Mouse (Mus musculus) adipose tissue, adult 10 weeks (tissue): ENCODE measurements around the gene Mea1. TPM values are rescaled to one million over a fixed set of nuclear protein-coding genes. Genes with fewer than 3 reads are reported as not detected.

ENCODE experiments used
- polyA plus RNA-seq: library from polyadenylated mRNA; stranded (reverse); fragments of 350-450 nt; fragmentation: Illumina TruSeq; extraction: RNeasy Lipid Tissue Mini Kit (QIAGEN cat#74804); gene quantifications from one replicate; pipeline ENCODE4 v1.2.3, GENCODE M21; 2014; ENCODE audit warnings: low read depth, low replicate concordance

Mea1 gene
- polyA plus RNA-seq: 127 TPM

GRCm38 (mm10) chr17:46678416-46678815 lies at the start of gene Mea1:
Mea1 (plus strand) TSS chr17:46678793.

DNA sequence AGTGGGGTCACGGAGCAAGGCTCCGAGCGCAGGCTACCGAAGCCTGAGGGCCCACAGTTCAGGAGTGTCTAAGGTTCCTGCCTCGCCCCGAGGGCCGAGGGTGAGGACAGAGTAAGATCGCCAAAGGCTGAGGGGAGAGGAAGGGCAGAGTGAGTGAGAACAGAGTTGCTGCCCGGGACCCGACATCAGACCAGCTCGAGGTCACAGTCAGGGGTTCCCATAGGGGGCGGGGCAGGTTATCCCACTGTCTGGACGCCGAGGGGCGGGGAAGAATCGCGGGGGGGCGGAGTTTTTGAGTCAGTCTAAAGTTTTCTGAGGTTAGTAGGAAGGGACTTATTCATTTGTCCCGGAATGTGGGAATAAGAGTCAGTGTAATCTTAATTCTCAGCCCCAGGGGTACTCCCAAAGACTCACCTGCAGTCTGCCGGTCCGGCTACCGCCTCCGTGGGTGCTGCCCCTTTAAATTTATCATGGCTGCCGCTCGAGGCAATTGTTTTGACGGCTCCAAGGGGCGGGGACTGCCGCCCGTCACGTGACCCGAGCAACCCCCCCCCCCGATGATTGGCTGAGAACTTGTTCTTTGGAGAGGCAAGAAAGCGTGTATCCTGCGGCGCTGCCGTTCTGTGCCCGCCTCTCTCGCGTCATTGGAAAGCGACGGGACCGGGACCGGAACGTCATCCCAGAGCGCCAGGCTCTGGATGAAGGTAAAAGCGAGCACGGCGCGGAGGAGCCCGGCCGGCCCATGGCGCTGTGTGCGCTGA lies 32.9 kb upstream of the Mea1 start, which contains the start of the genes Klc4 and Mrpl2:
Gene Klc4 (minus strand): TSS at position 462 of the 761 bp plus-strand sequence.
Gene Mrpl2 (plus strand): TSS at position 669 of the 761 bp plus-strand sequence.

DNA sequence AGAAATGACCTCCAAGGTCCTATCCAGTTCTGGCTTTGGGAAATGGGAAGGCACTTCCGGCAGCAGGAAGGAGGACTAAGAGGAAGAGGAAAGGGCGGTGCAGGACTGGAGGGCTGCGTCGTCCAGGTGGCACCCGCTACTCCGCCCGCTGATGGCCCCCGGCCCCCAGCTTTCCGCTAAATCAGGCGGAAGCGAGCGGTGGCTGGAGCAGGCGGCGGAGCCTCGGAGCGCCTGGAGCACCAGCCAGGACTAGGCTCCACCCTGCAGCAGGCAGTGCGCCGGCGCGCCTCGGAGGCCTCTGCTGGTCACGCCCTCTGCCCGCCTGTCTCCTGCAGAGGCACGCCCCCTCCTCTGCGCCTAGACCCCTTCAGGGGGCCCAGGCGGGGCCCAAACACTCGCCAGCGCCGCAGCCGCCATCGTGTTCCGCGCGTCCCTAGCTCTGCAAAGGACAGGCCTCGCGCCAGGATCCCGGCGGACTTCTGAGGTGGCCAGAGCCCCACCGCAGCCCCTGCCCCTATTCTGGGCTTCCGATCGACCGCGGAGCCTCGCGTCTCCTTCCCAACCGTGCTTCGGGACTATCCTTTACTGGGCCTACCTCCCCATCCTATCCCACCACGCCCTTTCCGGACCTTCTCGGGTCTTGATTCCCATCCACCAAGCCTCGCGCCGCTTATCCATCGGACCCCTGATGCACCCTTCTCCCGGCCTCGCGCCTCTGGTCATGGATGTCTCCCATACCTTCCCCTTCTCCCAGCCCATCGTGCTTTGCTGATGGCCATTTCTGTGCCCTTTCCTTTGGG lies 28.2 kb upstream of the Mea1 start, which contains the start of gene Cul7:
Gene Cul7 (plus strand): TSS at position 106 of the 800 bp plus-strand sequence.

GRCm38 (mm10) chr17:46673850-46674529 lies 4.6 kb upstream of the Mea1 start, which contains the start of gene Rrp36:
Rrp36 (minus strand) TSS chr17:46674352.

GRCm38 (mm10) chr17:46680760-46681373 lies 2.3 kb downstream of the Mea1 start, which contains the start of gene Klhdc3:
Klhdc3 (minus strand) TSS chr17:46680914.

GRCm38 (mm10) chr17:46704887-46705835 lies 26.6 kb downstream of the Mea1 start, which contains the start of gene Ppp2r5d:
Ppp2r5d (minus strand) TSS chr17:46705111.

GRCm38 (mm10) chr17:46710959-46711597 lies 32.5 kb downstream of the Mea1 start, which contains the start of gene Pex6:
Pex6 (plus strand) TSS chr17:46711463.

DNA sequence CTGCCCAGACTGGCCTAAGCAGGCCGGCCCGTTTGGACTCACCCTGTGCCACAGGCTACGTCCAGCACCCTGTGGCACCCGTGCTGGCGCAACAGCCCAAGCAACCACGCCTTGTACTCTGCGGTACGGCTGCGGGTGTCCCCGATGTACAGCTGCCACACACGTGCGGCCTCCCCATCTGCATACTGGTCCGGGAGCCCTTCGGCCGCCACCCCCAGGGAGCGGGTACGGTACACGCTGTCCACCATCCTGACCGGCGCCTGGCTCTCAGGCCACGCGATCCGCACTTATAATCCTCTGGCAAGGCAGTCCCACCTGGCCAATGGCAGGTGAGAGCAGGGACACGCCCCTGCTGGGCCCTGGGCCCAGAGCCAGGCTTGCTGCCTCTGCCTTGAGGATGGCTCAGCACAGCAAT lies 50.3 kb downstream of the Mea1 start, which contains the start of gene Gnmt:
Gene Gnmt (minus strand): TSS at position 265 of the 415 bp plus-strand sequence.

Other genes with a start within 250 kb of the Mea1 start
- gene Crip3, start 249.9 kb upstream of the Mea1 start, polyA plus RNA-seq: 1.2 TPM
- not detected for gene Slc22a7, start 240.3 kb upstream of the Mea1 start, polyA plus RNA-seq
- gene Ttbk1, start 191.1 kb upstream of the Mea1 start, polyA plus RNA-seq: 2.0 TPM
- 4.1 TPM for gene Dnph1, start 182.1 kb upstream of the Mea1 start, polyA plus RNA-seq
- 19.3 TPM for gene Cul9, start 132.4 kb upstream of the Mea1 start, polyA plus RNA-seq
- 30.2 TPM for gene Srf, start 122.6 kb upstream of the Mea1 start, polyA plus RNA-seq
- gene Ptk7, start 49.3 kb upstream of the Mea1 start, polyA plus RNA-seq: 17.2 TPM
- 24.0 TPM for gene Klc4, start 32.8 kb upstream of the Mea1 start, polyA plus RNA-seq
- gene Mrpl2, start 32.6 kb upstream of the Mea1 start, polyA plus RNA-seq: 54.7 TPM
- 36.8 TPM for gene Cul7, start 28.5 kb upstream of the Mea1 start, polyA plus RNA-seq
- gene Rrp36, start 4.4 kb upstream of the Mea1 start, polyA plus RNA-seq: 23.4 TPM
- 58.3 TPM for gene Klhdc3, start 2.1 kb downstream of the Mea1 start, polyA plus RNA-seq
- gene Ppp2r5d, start 26.3 kb downstream of the Mea1 start, polyA plus RNA-seq: 35.1 TPM
- 26.6 TPM for gene Pex6, start 32.7 kb downstream of the Mea1 start, polyA plus RNA-seq
- gene Gnmt, start 50.4 kb downstream of the Mea1 start, polyA plus RNA-seq: 7.1 TPM
- 58.1 TPM for gene Cnpy3, start 73.4 kb downstream of the Mea1 start, polyA plus RNA-seq
- gene Ptcra, start 84.9 kb downstream of the Mea1 start, polyA plus RNA-seq: not detected
- 54.6 TPM for gene 2310039H08Rik, start 93.8 kb downstream of the Mea1 start, polyA plus RNA-seq
- 48.1 TPM for gene Rpl7l1, start 103.9 kb downstream of the Mea1 start, polyA plus RNA-seq
- 13.4 TPM for gene Bicral, start 179.7 kb downstream of the Mea1 start, polyA plus RNA-seq
- gene Tbcc, start 211.9 kb downstream of the Mea1 start, polyA plus RNA-seq: 21.9 TPM
- gene Prph2, start 231.7 kb downstream of the Mea1 start, polyA plus RNA-seq: not detected